Mouse (Mus musculus): Measurements from ENCODE around the gene Gemin5.

GRCm38 (mm10) chr11:58100006-58100405 is 68.3 kb downstream of the Gemin5 start:
- TF ChIP-seq CTCF (IDR thresholded peaks at IDR 0.05; ENCODE audit: extremely low read depth, insufficient read length, insufficient replicate concordance, low read depth, low read length) = no peak
- TF ChIP-seq POLR2A (IDR thresholded peaks at IDR 0.05; ENCODE audit: low read depth, low read length) = no peak

Measured in small intestine, adult 2 months (tissue).